In genomic region chr4:95395746-95396145, GRCm38 (mm10) we compare ENCODE assay signal across 14 mouse cellular contexts.
A peak's percentile ranks its signal among the peaks of the same experiment; 100 is the strongest.
DNase-seq lines count a peak whose midpoint lies in the region; ATAC-seq and TF ChIP-seq lines count a peak whose summit lies in the region.
"Had no signal": no experiment of that assay in that cellular context is flagged by ENCODE, and none has a peak within 500 bp of the region (broad histone marks: within the 10 kb centered on the region; RNA-seq: fewer than 3 reads in every experiment).

No protein-coding gene starts in this region.

- H3K27me3 ChIP-seq in liver, postnatal 0 days (ENCODE audit: insufficient read depth, low read length) = no peaks in the 10 kb centered on the region
- no peaks in the 10 kb centered on the region for H3K27me3 ChIP-seq in forebrain, embryonic 11.5 days (ENCODE audit: control insufficient read depth, insufficient read depth, low read length)

- peak; percentile 48 for DNase-seq in liver, postnatal 0 days
- no peak for DNase-seq in liver
- DNase-seq in adipocyte (ENCODE audit: low spot score) = peak; percentile 42
- DNase-seq in lung, postnatal 4 days = peak; percentile 46 to 48
- DNase-seq in gastrocnemius, adult 18-20 months (ENCODE audit: low spot score) = no peak
- no peak for DNase-seq in forebrain, embryonic 11.5 days (ENCODE audit: low spot score)
- DNase-seq: right cerebral cortex, postnatal 14 days; thymus, postnatal 14 days had no signal

- no peak overlapping the region for H3K4me3 ChIP-seq in liver, postnatal 0 days (ENCODE audit: low read depth, low read length)
- no peak overlapping the region for H3K4me3 ChIP-seq in forebrain, embryonic 11.5 days (ENCODE audit: low read depth, low read length)
- H3K4me3 ChIP-seq: left cerebral cortex, adult 2 months; midbrain, embryonic 12.5 days had no signal

- 0 out of 2 replicates have a peak, but pooled peaks cover 2% of the 10 kb centered on the region for H3K4me1 ChIP-seq in liver, postnatal 0 days (ENCODE audit: insufficient read depth)
- H3K4me1 ChIP-seq in forebrain, embryonic 11.5 days (replicated peaks; ENCODE audit: control insufficient read depth, insufficient read depth, low read length) = no peaks in the 10 kb centered on the region
- H3K4me1 ChIP-seq: midbrain, embryonic 12.5 days had no signal

- peak overlapping the region; percentile 11; the same call in 1 of the 2 replicates for H3K27ac ChIP-seq in liver, postnatal 0 days (ENCODE audit: low read depth)
- no peak overlapping the region for H3K27ac ChIP-seq in forebrain, embryonic 11.5 days (ENCODE audit: low read depth, low read length)
- H3K27ac ChIP-seq: left cerebral cortex, adult 2 months; liver, embryonic 14.5 days; midbrain, embryonic 12.5 days had no signal

- peak; percentile 90 for ATAC-seq in liver, postnatal 0 days
- peak; percentile 50; the same call in 1 of the 2 replicates for ATAC-seq in common myeloid progenitor, adult 5-6 weeks (replicated peaks; ENCODE audit: low read depth, poor library complexity, severe bottlenecking)
- ATAC-seq in forebrain, embryonic 11.5 days (replicated peaks; ENCODE audit: low FRiP score) = no peak
- ATAC-seq: activated CD4-positive, CD25-positive, alpha-beta regulatory T cell, adult 4 months had no signal

- WGBS in liver, postnatal 0 days (ENCODE audit: insufficient replicate concordance) = 34% methylated on average over 3 of the region's 3 CpGs
- 87% methylated on average over 3 of the region's 3 CpGs for WGBS in forebrain, embryonic 11.5 days

- TF ChIP-seq EP300 in liver, postnatal 0 days (IDR thresholded peaks at IDR 0.05; ENCODE audit: low read depth) = peak; percentile 82

- no peaks in the 10 kb centered on the region for H3K36me3 ChIP-seq in liver, postnatal 0 days (replicated peaks; ENCODE audit: insufficient read depth, low read length)
- no peaks in the 10 kb centered on the region for H3K36me3 ChIP-seq in forebrain, embryonic 11.5 days (ENCODE audit: control insufficient read depth, insufficient read depth, low read length)
- H3K36me3 ChIP-seq: midbrain, embryonic 12.5 days had no signal

- no peak for TF ChIP-seq CTCF in liver, postnatal 0 days (IDR thresholded peaks at IDR 0.05; ENCODE audit: low read depth)

- no peaks in the 10 kb centered on the region for H3K9me3 ChIP-seq in liver, postnatal 0 days (ENCODE audit: low read length)
- H3K9me3 ChIP-seq in forebrain, embryonic 11.5 days (ENCODE audit: control insufficient read depth, low read length) = no peaks in the 10 kb centered on the region
- H3K9me3 ChIP-seq: midbrain, embryonic 12.5 days had no signal

- no peak overlapping the region for H3K9ac ChIP-seq in liver, postnatal 0 days (replicated peaks)
- no peak overlapping the region for H3K9ac ChIP-seq in forebrain, embryonic 11.5 days (ENCODE audit: low read length)
- H3K9ac ChIP-seq: liver, embryonic 14.5 days; midbrain, embryonic 12.5 days had no signal

- H3K4me2 ChIP-seq in liver, postnatal 0 days (ENCODE audit: low read depth, low read length) = no peak overlapping the region
- H3K4me2 ChIP-seq in forebrain, embryonic 11.5 days (ENCODE audit: low read depth, low read length, severe bottlenecking) = no peak overlapping the region
- H3K4me2 ChIP-seq: heart, embryonic 11.5 days; midbrain, embryonic 12.5 days had no signal

Comparison
In these comparisons a context has a peak if more than half of its experiments do, and no peak if none do; other contexts are left out.
1. DNase-seq: peak in liver, postnatal 0 days (single experiment), adipocyte (single experiment) and lung, postnatal 4 days (2 of 2); none in liver (single experiment), gastrocnemius, adult 18-20 months (single experiment) and forebrain, embryonic 11.5 days (single experiment).